Mouse (Mus musculus) testis, adult 2 months (tissue): Measurements from ENCODE around the gene Mpg.

Experiments used
- CTCF ChIP-seq: fragments of 200-500 bp; IDR thresholded peaks from 2 replicates; pipeline ENCODE4 v1.5.1; 2012; ENCODE audit warnings: low read depth, mild to moderate bottlenecking, inconsistent platforms, low read length, moderate library complexity; ENCODE audit not compliant: control insufficient read depth, insufficient read depth, insufficient replicate concordance
- POLR2A ChIP-seq: fragments of 200-500 bp; IDR thresholded peaks from 2 replicates; pipeline ENCODE4 v1.6.1; 2012; ENCODE audit warnings: low read depth, mild to moderate bottlenecking, inconsistent platforms, low read length, moderate library complexity; ENCODE audit not compliant: control insufficient read depth

- TF ChIP-seq CTCF (no peak), POLR2A (no peak)
Observed at GRCm38 (mm10) chr11:32196727-32197126, 29.6 kb upstream of the Mpg start.
